Mouse (Mus musculus) gastrocnemius, postnatal 36 days (tissue): ENCODE results near the gene Wasf3. TPM values are rescaled to one million over a fixed set of nuclear protein-coding genes. Genes with fewer than 3 reads are reported as not detected.

Experiments
- total RNA-seq, 2 experiments: library from RNA; stranded (reverse); gene quantifications; 2 replicates each; pipeline ENCODE4 v1.2.3; 2021

The Wasf3 gene
- total RNA-seq, 2 experiments from 2014 or later = 0.82 to 0.91 TPM

Other genes starting within 250 kb of the Wasf3 start
- gene Gm5565, start 224.4 kb upstream of the Wasf3 start, total RNA-seq = not detected
- gene Gm6309, start 214.3 kb upstream of the Wasf3 start, total RNA-seq = not detected
- 1 to 10 TPM in 1 of 2 experiments, under 1 TPM in 1; 0.59 to 1.0 TPM for gene 1700001J03Rik, start 199.7 kb upstream of the Wasf3 start, total RNA-seq
- gene Rnf6, start 163.4 kb upstream of the Wasf3 start, total RNA-seq = 10 to 100 TPM; 29.7 to 35.9 TPM
- 10 to 100 TPM; 15.4 to 16.7 TPM for gene Cdk8, start 153.8 kb upstream of the Wasf3 start, total RNA-seq
- gene Gm6408, start 97.0 kb downstream of the Wasf3 start, total RNA-seq = not detected
- gene Gm6370, start 106.4 kb downstream of the Wasf3 start, total RNA-seq = not detected
- gene 4930449I24Rik, start 117.4 kb downstream of the Wasf3 start, total RNA-seq = not detected
- not detected for gene Gm3402, start 129.1 kb downstream of the Wasf3 start, total RNA-seq
- gene Gm3404, start 140.8 kb downstream of the Wasf3 start, total RNA-seq = not detected
- gene Gm3409, start 152.7 kb downstream of the Wasf3 start, total RNA-seq = not detected
- not detected for gene Gm3415, start 171.2 kb downstream of the Wasf3 start, total RNA-seq
- gene Gpr12, start 200.3 kb downstream of the Wasf3 start, total RNA-seq = not detected